Mouse (Mus musculus): ENCODE results near the gene Psma7. TPM values are rescaled to one million over a fixed set of nuclear protein-coding genes. Genes with fewer than 3 reads are reported as not detected.

Gene Psma7
- polyA plus RNA-seq, 1 experiment = 224 TPM

GRCm38 (mm10) chr2:180042858-180043515 is 754 bp upstream of the Psma7 start:
- peak; percentile 49 for DNase-seq (ENCODE audit: low spot score)

GRCm38 (mm10) chr2:180041577-180042255 is 517 bp downstream of the Psma7 start:
- DNase-seq (ENCODE audit: low spot score) = peak; percentile 35

- no peak for DNase-seq (ENCODE audit: low spot score)
Measured at GRCm38 (mm10) chr2:180040406-180040805, 1.8 kb downstream of the Psma7 start.

DNA sequence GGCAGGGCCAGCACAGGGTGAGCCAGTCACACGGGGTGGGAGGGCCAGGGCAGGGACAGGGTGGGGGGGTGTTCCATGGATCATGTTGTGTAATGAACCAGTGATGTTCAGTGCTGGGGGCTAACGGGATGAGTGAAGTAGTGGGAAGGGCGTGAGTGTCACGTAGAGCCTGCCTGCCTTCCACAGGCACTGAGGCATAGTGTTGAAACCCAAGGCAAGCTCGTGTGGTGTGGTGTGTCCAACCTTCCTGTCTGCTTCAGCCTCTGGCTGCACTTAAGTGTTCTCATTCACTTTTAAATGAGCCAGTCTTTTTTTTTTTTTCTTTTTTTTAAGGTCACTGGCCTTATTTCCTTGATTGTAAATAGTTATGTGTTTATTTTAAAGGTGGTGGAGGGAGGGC is 7.5 kb downstream of the Psma7 start:
- DNase-seq (ENCODE audit: low spot score) = no peak

DNA sequence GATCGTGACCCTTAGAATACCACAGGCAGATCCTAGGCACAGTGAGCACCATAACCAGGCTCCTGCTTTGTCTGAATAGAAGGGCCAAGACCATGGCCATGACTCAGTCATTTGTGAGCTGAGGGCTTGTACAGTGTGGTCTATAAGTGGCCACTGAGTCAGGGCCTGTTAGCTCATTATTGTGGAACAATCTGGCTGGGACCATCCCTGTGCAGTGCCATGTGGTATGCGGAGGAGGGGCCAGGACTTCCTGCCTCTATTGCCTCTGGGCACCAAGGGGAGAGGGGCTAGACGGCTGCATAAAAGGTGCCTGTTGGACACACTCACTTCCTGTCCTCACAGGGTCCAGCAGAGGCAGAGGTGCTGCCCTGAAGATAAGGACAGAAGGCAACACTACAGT is 8.3 kb downstream of the Psma7 start:
- no peak for DNase-seq (ENCODE audit: low spot score)

DNA sequence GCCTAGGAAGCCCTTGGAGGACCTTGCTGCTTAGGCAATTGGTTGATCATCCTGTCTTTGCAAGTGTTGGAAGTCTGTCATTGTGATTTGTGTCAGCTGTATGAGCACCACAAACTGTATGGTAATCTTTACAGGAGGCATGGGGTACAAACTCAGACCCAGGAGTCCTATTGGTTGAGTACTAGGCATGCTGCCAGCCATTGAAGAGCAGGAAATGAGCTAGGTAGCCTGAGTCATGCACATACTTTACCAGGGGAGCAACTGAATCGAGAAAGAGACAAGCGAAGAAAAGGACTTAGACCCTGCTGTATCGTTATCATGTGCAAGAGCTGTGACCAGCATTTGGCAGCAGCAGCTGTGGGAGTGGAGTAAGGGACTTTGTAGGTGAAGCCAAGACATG is 9.3 kb downstream of the Psma7 start:
- DNase-seq (ENCODE audit: low spot score) = no peak

DNA sequence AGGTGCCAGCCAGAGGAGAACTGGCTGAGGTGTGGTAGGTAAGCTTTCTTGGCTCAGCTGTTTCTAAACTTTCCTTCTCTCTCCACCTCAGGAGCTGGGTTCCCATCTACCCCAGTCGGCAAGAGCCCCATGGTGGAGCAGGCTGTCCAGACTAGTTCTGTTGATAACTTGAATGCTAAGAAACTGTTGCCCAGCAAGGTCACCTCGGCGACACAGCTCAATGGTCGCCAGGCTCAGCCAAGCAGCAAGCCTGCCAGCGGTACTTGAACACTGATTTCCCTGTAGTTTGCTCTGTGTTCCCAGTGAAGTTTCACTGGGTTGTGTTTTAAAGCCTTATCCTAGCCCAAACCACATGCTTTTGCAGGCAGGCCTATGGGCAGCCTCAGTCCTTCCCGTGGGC is 11.0 kb downstream of the Psma7 start:
- no peak for DNase-seq (ENCODE audit: low spot score)

GRCm38 (mm10) chr2:180027768-180028167 is 14.5 kb downstream of the Psma7 start:
- DNase-seq (ENCODE audit: low spot score) = no peak

DNA sequence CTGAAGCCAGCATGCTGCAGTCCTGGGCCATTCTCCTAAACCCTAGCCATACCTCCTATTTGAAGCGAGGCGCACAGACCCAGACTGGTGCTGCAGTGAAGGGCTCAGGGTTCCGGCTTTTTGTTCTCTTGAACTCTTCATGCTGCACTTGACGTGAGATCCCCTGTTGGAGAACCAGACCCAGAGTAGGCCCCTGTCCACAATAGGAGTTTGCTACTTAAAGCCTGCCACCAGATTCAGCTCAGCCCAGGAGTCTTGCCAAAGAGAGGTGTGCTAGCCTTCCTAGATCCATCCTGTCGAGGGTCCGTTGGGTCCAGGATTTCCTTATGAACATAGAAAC is 16.4 kb downstream of the Psma7 start:
- no peak for DNase-seq (ENCODE audit: low spot score)

DNA sequence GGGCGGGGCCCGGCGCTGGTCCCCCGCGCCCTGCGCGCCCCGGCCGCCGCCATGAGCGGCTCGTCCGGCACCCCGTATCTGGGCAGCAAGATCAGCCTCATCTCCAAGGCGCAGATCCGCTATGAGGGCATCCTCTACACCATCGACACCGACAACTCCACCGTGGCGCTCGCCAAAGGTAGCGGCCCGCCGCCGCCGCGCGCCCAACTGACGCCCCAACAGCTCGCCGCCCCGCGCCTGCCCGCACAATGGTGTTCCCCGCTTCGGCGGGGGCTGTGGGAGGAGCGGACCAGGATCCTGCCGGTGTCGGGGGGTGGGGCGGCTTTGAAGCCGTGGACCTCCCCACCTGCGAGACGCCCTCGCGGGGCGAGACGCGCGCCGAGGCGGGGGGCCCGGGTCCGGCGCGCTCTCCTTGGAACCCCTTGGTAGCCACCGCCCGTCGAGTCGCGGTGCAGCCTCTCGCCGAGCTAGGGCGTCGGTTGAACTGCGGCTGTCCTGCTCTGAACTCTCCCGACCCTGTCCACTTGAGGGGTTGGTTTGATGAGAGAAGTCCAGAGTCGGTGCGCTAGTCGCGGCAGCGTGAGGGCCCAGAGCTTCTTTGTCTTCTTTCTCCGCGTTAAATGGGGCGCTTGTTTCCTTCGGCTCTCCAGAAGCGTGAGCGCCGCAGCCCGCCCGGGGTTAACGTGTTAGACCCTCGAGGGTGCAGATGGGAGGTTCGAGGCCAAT is 16.9 kb downstream of the Psma7 start:
- DNase-seq (ENCODE audit: low spot score) = peak; percentile 27

- DNase-seq (ENCODE audit: low spot score) = peak; percentile 99
Measured at GRCm38 (mm10) chr2:180024401-180025098, 17.7 kb downstream of the Psma7 start, which contains the start of gene Lsm14b. Lsm14b (plus strand) TSS chr2:180024987.

- DNase-seq (ENCODE audit: low spot score) = no peak
Measured at GRCm38 (mm10) chr2:180022751-180023150, 19.5 kb downstream of the Psma7 start.

- DNase-seq (ENCODE audit: low spot score) = no peak
Measured at GRCm38 (mm10) chr2:180020919-180021318, 21.3 kb downstream of the Psma7 start.

DNA sequence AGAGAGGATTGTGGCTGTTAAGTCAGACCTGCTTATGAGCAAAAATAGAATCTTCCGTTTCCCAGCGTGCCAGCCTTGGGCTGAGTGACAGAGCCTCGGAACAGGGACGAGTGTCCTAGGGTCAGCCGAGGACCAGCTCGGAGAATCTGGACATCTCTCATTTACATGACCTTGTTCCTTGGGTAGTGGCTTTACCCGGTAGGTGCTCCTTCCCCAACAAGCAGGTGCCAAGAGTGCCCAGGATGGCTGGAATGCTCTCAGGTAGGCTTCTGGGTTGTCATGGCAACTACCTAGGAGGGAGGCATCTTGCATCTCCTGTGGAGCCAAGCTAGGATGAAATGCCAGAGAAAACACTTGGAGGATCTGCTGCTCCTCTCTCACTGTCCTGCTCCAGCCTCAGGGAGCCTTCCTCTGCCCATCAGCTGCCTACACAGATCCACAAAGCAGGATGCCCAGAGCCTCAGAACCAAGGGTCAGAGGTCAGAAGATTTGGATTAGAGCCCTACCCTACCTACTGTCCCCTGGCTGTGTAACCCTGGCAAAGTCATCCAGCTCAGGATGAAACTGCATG is 22.1 kb downstream of the Psma7 start:
- DNase-seq (ENCODE audit: low spot score) = no peak

DNA sequence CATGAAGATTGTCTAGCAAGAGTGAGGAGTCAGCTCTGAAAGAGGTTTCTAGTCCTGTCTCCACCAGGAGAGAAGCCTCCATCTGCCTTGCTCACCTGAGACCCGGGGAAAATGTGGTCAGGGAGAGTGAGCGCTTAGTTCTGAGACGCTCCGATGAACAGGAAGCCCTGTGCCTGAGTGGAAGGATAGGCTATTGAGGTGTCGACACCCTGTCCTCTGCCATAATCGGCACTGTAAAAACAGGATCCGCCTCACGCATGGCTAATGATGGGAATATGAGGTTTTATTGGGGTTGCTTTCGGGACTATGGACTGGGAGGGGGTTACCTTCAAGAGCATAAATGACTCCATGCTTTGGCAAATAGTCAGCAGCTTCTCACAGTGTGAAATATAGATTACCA is 23.7 kb downstream of the Psma7 start:
- DNase-seq (ENCODE audit: low spot score) = no peak

DNA sequence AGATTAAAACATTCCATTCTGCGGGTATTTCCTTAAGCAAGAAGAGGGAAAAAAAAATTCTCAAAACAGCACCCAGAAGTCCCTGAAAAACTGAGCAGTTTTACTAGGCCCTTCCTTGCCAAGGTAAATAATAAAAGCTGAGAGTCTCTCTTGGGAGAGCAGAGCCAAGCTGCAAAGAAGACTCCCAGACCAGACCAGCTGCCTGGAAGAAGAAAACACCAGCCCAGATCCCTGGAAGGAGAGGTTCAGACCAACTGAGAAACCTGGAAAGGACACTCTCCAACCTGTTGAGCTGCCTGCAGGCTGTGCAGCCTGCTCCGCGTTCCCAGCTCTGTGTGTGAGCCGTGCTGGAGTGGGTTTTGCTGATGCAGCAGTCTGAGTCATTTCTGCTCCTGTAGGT is 24.6 kb downstream of the Psma7 start:
- no peak for DNase-seq (ENCODE audit: low spot score)

DNA sequence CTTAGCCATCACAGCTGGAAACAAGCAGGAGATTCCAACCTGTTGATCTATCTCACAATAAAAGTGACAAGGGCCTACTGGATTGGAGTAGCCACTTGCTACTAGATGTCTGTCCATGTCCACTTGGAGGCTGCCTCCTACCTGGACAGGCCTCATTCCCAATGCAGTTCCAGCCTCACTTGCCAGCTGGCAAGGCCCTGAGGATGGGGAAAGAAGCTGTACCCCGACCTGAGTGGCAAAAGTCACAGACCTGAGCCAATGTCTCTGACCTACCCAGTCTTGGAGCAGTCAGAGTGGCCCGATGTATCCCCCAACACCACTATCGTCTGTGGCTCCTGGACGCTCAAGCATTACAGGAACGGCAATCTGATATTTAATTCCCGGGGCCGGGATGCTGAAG is 28.5 kb downstream of the Psma7 start:
- DNase-seq (ENCODE audit: low spot score) = peak; percentile 10

GRCm38 (mm10) chr2:180011370-180011769 is 30.9 kb downstream of the Psma7 start:
- no peak for DNase-seq (ENCODE audit: low spot score)

DNA sequence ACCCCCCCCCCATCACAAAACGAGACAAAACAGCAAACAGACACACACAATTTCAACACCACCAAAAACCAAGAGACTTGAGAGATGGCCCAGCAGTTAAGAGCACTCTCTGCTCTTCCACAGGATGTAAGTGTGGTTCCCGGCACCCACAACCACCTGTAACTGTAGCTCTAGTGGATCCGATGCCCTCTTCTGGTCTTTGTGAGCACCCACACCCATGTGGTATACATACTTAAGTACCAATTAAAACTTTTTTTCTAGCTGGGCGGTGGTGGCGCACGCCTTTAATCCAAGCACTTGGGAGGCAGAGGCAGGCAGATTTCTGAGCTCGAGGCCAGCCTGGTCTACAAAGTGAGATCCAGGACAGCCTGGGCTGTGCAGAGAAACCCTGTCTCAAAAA is 31.5 kb downstream of the Psma7 start:
- DNase-seq (ENCODE audit: low spot score) = no peak

GRCm38 (mm10) chr2:180006352-180007017 is 35.7 kb downstream of the Psma7 start:
- no peak for DNase-seq (ENCODE audit: low spot score)

DNA sequence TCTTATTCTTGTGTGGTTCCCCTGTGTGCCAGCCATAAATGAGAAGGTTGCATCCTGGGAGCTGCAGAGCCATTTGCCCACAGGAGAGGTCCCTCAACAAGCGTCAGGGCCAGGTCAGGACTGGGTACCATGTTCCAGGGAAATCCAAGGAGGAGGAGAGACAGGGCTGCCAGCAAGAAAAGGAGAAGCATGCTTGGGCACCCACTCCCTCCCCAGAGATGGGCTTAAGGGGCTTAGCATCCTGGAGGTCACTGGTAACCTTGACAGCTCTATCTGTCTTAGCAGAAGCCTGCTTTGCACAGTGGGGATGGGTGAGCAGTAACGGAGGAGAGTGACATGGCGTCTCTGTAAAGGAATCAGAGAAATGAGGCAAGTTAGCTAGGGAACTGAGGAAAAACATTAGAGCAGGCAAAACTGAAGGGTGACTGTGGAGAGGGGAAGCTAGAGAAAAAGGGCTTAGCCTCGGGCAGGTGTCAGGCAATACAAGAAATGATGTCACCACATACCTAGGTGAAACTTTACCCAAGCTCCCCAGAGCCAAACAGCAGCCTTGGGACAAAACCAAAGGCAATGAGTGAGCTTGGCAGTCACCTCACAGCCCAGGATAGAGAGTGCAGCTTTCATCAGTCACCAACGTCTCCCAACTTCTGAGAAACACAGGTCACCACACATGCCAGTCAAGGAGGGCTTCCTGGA is 36.4 kb downstream of the Psma7 start:
- no peak for DNase-seq (ENCODE audit: low spot score)

Data from urinary bladder, adult 2 months (tissue).